Mouse (Mus musculus) spleen, adult 2 months (tissue): Measurements from ENCODE around the gene Reps2.

Experiments
- CTCF ChIP-seq: fragments of 200-500 bp; IDR thresholded peaks from 2 replicates; pipeline ENCODE4 v1.5.1; 2011; ENCODE audit warnings: mild to moderate bottlenecking, inconsistent platforms; ENCODE audit not compliant: insufficient read depth, insufficient read length, insufficient replicate concordance; ENCODE audit errors: extremely low read depth
- POLR2A ChIP-seq: fragments of 200-500 bp; IDR thresholded peaks from 2 replicates; pipeline ENCODE4 v1.6.1; 2011; ENCODE audit warnings: low read depth, low read length, inconsistent platforms

- TF ChIP-seq POLR2A (no peak), CTCF (no peak)
Measured at GRCm38 (mm10) chrX:162542576-162543227, 100.7 kb downstream of the Reps2 start.
